Mouse (Mus musculus) liver, embryonic 15.5 days (tissue): ENCODE results near the gene Spink4. TPM values are rescaled to one million over a fixed set of nuclear protein-coding genes. Genes with fewer than 3 reads are reported as not detected.

Source experiments
- ATAC-seq: fragments of 200-750 bp; cut with Nextera tagmentation; 2 replicates; pipeline ENCODE4 v1.8.0; 2017; ENCODE audit warnings: moderate number of reproducible peaks, mild to moderate bottlenecking, moderate library complexity; ENCODE audit not compliant: insufficient read depth
- H3K27ac ChIP-seq: fragments of 300-500 bp; sonication (generic); replicated peaks from 2 replicates; pipeline ENCODE4 v1.5.1; 2015; ENCODE audit warnings: mild to moderate bottlenecking, inconsistent platforms
- H3K27me3 ChIP-seq: fragments of 300-500 bp; sonication (generic); 2 replicates; pipeline ENCODE4 v1.6.1; 2015; ENCODE audit warnings: mild to moderate bottlenecking, inconsistent platforms
- H3K36me3 ChIP-seq: fragments of 300-500 bp; sonication (generic); replicated peaks from 2 replicates; pipeline ENCODE4 v1.6.1; 2015; ENCODE audit warnings: moderate library complexity, mild to moderate bottlenecking, inconsistent platforms
- H3K4me1 ChIP-seq: fragments of 300-500 bp; sonication (generic); replicated peaks from 2 replicates; pipeline ENCODE4 v1.6.1; 2015; ENCODE audit warnings: inconsistent platforms
- H3K4me2 ChIP-seq: fragments of 300-500 bp; sonication (generic); 2 replicates; pipeline ENCODE4 v1.6.1; 2015; ENCODE audit warnings: moderate library complexity, mild to moderate bottlenecking, inconsistent platforms
- H3K4me3 ChIP-seq: fragments of 300-500 bp; sonication (generic); replicated peaks from 2 replicates; pipeline ENCODE4 v1.5.1; 2015; ENCODE audit warnings: mild to moderate bottlenecking, inconsistent platforms
- H3K9ac ChIP-seq: fragments of 300-500 bp; sonication (generic); 2 replicates; pipeline ENCODE4 v1.6.1; 2015; ENCODE audit warnings: moderate library complexity, mild to moderate bottlenecking, inconsistent platforms
- H3K9me3 ChIP-seq: fragments of 300-500 bp; sonication (generic); replicated peaks from 2 replicates; pipeline ENCODE4 v1.6.1; 2016; ENCODE audit warnings: inconsistent platforms
- WGBS: fragments of 180-500 bp; shearing (Covaris S2); methylation state at CpG from one replicate; pipeline ENCODE4 v1.1.7; 2015; ENCODE audit warnings: mixed read lengths; ENCODE audit not compliant: insufficient replicate concordance; 5-methylcytosine and 5-hydroxymethylcytosine counted together
- polyA plus RNA-seq: library from polyadenylated mRNA; unstranded; fragments of >200 nt; fragmentation: Nextera tagmentation; extraction: Ambion mirVana; gene quantifications from 2 replicates; pipeline ENCODE4 v1.2.1, GENCODE M21; 2015

The Spink4 gene
- polyA plus RNA-seq, 1 experiment from 2014 or later, result 0.96 TPM

DNA sequence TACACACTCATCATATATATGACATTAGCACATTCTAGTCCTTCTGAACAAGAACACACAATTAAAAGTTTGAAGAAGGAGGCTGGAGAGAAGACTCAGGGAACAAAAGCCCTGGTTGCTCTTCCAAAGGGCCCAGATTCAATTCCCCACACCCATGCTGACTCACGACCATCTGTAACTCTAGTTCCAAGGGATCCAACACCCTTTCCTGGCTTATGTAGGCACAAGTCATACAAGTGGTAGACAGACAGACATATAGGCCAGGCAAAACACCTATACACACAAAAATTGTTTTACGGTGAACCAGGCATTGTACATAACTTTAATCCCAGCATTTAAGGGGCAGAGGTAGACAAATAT lies 34.7 kb upstream of the Spink4 start:
- Histone ChIP-seq H3K9ac (no peak overlapping the region), H3K9me3 (no peaks in the 10 kb centered on the region), H3K4me2 (no peak overlapping the region), H3K36me3 (no peaks in the 10 kb centered on the region), H3K27ac (no peak overlapping the region), H3K4me1 (no peaks in the 10 kb centered on the region; the same call in 1 of the 2 replicates), H3K4me3 (no peak overlapping the region), H3K27me3 (no peaks in the 10 kb centered on the region)
- no peak for ATAC-seq
- 62% methylated on average over 2 of the region's 2 CpGs for WGBS

DNA sequence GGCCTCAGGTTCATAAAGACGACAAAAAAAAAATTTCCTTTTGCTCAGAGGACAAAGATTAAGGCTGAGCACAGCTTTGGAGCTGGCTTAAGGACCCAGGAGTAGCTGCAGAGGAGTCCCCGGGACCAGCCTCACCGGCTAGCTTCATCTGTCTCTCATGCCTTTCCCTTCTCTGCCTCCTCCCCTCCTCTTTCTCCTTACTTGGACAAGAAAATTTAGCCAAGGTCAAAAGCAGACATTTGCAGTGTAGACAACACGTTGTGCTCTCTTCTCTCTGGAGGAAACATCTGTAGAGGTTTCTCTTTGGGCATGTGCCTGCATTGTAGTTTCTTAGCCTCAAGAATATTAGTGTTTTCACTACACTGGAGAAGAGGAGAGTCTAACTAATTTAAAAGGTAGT lies 34.0 kb upstream of the Spink4 start:
- H3K9me3 ChIP-seq, result no peaks in the 10 kb centered on the region
- H3K9ac ChIP-seq, result no peak overlapping the region
- no peaks in the 10 kb centered on the region for H3K27me3 ChIP-seq
- WGBS, result 60% methylated on average over 4 of the region's 4 CpGs
- no peak overlapping the region for H3K27ac ChIP-seq
- no peak overlapping the region for H3K4me2 ChIP-seq
- H3K36me3 ChIP-seq, result no peaks in the 10 kb centered on the region
- H3K4me3 ChIP-seq, result no peak overlapping the region
- no peaks in the 10 kb centered on the region; the same call in 1 of the 2 replicates for H3K4me1 ChIP-seq
- no peak for ATAC-seq

DNA sequence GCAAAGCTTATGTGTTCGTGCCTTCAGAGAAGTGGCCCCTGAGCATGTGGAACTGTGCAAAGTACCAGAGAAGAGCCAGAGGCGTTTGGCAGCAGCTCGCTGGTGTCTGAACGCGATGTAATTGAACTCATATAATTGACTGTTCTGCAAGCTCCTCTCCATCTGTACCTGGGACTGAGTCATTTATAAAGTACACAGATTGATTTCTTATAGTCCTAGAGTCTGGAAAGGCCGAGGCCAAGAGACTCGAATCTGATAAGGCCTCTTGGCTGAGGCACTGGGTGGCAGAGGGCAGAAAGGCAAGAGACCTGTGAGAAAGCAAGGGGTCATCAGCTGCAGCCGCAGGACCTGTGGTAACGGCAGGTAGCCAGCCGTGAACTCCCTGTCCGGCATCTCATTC lies 31.0 kb upstream of the Spink4 start:
- WGBS, result 67% methylated on average over 11 of the region's 11 CpGs
- Histone ChIP-seq H3K9me3 (no peaks in the 10 kb centered on the region), H3K27ac (no peak overlapping the region), H3K4me3 (no peak overlapping the region), H3K4me2 (no peak overlapping the region), H3K4me1 (no peaks in the 10 kb centered on the region; the same call in 1 of the 2 replicates), H3K36me3 (no peaks in the 10 kb centered on the region), H3K27me3 (no peaks in the 10 kb centered on the region), H3K9ac (no peak overlapping the region)
- ATAC-seq, result no peak

DNA sequence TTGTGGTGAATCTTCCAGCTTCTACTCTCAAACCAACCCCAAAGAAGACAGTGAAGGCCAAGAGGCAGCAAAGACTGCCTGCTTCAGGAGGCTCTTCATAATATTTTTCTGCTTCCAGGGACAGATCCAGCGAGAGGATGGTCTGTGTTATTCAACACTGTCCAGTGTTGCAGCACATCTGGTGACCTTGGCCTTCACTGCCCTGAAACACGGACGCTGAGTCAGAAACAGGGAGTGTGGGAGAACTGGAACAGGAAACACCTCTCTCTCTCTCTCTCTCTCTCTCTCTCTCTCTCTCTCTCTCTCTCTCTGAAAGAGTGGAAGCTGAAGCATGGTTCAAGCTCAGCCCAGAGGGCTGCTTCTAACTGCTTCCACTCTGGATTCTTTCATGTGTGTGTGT lies 30.6 kb upstream of the Spink4 start:
- Histone ChIP-seq H3K4me2 (no peak overlapping the region), H3K4me1 (no peaks in the 10 kb centered on the region; the same call in 1 of the 2 replicates), H3K9ac (no peak overlapping the region), H3K27ac (no peak overlapping the region), H3K4me3 (no peak overlapping the region), H3K36me3 (no peaks in the 10 kb centered on the region), H3K9me3 (no peaks in the 10 kb centered on the region), H3K27me3 (no peaks in the 10 kb centered on the region)
- ATAC-seq, result no peak
- WGBS, result 31% methylated on average over 3 of the region's 3 CpGs

DNA sequence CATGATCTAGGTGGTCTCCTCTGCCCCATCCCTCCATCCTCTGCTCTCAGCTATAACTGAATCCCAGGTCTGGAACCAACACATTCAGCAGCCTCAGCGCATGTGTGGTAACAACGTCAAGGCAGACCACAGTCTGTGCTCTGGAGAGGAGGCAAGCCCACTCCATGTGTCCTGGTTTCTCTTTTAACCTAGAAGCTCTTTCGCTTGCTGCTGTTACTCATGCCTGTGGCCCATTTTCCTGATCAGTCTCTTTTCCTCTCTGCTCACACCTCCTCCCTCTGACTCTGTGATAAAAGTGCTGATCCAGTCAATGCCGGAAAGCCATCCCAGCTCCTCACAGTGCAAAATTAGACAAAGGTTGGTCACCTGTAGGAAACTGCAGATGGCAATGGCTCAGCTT lies 29.9 kb upstream of the Spink4 start:
- no peaks in the 10 kb centered on the region for H3K9me3 ChIP-seq
- no peaks in the 10 kb centered on the region for H3K27me3 ChIP-seq
- 68% methylated on average over 4 of the region's 4 CpGs for WGBS
- no peak overlapping the region for H3K4me2 ChIP-seq
- ATAC-seq, result no peak
- H3K4me1 ChIP-seq, result no peaks in the 10 kb centered on the region; the same call in 1 of the 2 replicates
- H3K36me3 ChIP-seq, result no peaks in the 10 kb centered on the region
- no peak overlapping the region for H3K27ac ChIP-seq
- H3K4me3 ChIP-seq, result no peak overlapping the region
- H3K9ac ChIP-seq, result no peak overlapping the region

DNA sequence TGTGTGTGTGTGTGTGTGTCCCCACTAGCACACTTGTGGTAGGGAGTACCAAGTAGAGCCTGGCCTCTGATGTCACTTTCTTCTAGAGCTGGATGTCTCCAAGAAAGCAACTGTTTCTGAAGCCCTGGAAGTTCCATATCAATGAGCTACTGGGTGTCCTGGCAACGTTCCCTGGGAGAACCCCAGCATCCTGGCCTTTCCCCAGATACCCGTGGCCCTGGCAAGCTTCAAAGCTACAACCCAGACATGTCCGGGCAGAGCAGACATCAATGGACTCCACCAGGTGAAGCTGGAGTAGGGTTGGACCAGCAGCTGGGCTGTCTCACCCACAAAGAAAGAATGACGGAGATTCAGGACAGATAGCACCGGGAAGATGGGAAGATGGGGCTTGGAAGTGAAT lies 28.6 kb upstream of the Spink4 start:
- Histone ChIP-seq H3K9me3 (no peaks in the 10 kb centered on the region), H3K27me3 (no peaks in the 10 kb centered on the region), H3K4me2 (no peak overlapping the region), H3K9ac (no peak overlapping the region), H3K4me3 (no peak overlapping the region), H3K36me3 (no peaks in the 10 kb centered on the region), H3K27ac (no peak overlapping the region), H3K4me1 (no peaks in the 10 kb centered on the region; the same call in 1 of the 2 replicates)
- no peak for ATAC-seq
- 63% methylated on average over 5 of the region's 5 CpGs for WGBS

DNA sequence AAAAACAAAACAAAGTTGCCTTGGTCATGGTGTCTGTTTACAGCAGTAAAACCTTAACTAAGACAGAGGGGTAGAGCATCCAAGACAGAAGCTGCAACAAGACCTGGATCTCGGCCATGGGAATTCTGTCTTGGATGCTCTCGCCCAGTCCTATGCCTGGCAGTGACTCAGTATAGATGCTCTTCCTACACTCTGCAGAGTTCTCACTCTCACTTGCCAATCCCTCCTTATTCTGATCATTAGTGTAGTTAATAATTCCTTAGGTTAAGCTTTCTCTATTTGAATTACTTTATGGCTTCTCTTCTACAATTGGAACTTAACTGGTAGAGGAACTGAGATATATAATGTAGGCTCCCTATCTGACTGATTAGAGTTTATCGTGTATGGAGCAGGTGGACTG lies 24.7 kb upstream of the Spink4 start:
- Histone ChIP-seq H3K36me3 (no peaks in the 10 kb centered on the region), H3K27me3 (no peaks in the 10 kb centered on the region), H3K9ac (no peak overlapping the region), H3K4me1 (peaks cover 9% of the 10 kb centered on the region), H3K4me2 (no peak overlapping the region), H3K4me3 (no peak overlapping the region), H3K27ac (no peak overlapping the region), H3K9me3 (no peaks in the 10 kb centered on the region)
- ATAC-seq, result no peak
- WGBS, result 73% methylated on average over 3 of the region's 3 CpGs

DNA sequence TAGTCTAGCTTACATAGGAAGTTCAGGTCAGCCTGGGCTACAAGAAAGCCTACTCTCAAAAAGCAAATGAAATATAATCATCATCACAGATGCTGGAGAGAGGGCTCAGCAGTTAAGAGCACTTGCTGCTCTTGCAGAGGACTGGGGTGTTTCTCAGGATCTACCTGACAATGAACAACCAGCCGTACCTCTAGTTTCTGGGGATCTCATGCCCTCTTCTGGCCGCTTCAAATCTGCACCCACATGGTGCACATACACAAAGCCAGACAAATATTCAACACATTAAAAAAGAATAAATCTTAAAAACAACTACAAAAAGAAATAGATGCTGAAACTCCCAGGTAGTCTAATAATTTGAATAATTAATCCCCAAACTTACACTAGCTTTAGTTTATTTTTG lies 24.2 kb upstream of the Spink4 start:
- Histone ChIP-seq H3K36me3 (no peaks in the 10 kb centered on the region), H3K4me3 (no peak overlapping the region), H3K4me1 (peaks cover 14% of the 10 kb centered on the region), H3K9ac (no peak overlapping the region), H3K4me2 (no peak overlapping the region), H3K27me3 (no peaks in the 10 kb centered on the region), H3K27ac (no peak overlapping the region), H3K9me3 (no peaks in the 10 kb centered on the region)
- ATAC-seq, result no peak
- 67% methylated on average over 2 of the region's 2 CpGs for WGBS

DNA sequence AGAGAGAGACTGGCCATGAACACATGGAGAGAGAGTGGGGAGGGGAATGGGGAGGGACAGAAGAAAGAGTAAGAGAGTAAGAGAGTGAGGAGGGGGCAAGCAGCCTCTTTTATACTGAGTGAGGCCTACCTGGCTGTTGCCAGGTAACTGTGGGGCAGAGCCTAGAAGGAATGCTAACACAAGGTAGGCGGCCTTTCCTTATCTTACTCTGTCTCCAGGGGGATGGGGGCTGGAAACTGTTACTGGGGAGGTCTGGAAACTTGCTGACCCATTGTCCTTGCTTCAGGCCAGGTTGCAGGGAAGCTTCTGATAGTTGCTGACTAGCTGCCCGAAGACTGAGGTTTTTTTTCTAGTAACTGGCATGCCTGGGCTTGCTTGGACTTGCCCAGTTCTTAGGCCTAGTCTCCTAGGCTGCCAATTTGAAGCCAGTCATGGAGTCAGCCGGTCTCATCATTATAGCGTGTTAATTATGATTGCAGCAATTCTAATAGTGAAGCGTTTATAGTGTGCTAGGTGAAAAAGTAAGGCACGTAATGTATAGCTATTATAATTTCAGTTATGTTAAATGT lies 21.3 kb upstream of the Spink4 start:
- Histone ChIP-seq H3K27me3 (no peaks in the 10 kb centered on the region), H3K36me3 (no peaks in the 10 kb centered on the region), H3K27ac (no peak overlapping the region), H3K4me1 (peaks cover 18% of the 10 kb centered on the region), H3K9ac (no peak overlapping the region), H3K4me3 (no peak overlapping the region), H3K9me3 (no peaks in the 10 kb centered on the region), H3K4me2 (no peak overlapping the region)
- 76% methylated on average over 6 of the region's 6 CpGs for WGBS
- no peak for ATAC-seq

DNA sequence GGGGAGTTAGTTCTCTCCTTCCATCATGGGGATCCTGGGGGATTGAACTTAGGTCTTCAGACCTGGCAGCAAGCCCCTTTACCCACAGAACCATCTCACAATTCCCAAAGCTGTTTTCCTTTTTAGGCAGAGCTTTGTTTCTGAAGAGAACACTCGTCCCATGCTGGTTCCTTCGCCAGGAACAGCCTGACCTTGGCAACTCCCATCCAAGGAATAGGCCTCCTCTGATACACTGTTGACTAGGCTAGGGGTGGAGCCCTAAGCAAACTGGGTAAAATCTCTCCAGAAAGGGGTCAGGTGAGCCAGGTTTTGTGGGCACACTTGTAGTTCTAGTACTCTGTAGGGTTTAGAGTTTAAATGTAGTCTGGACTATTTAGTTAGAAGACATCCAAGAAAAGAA lies 20.6 kb upstream of the Spink4 start:
- H3K9me3 ChIP-seq, result no peaks in the 10 kb centered on the region
- no peak overlapping the region for H3K9ac ChIP-seq
- no peaks in the 10 kb centered on the region for H3K27me3 ChIP-seq
- peaks cover 18% of the 10 kb centered on the region for H3K4me1 ChIP-seq
- no peaks in the 10 kb centered on the region for H3K36me3 ChIP-seq
- H3K4me2 ChIP-seq, result no peak overlapping the region
- WGBS, result 57% methylated on average over 2 of the region's 2 CpGs
- no peak for ATAC-seq
- H3K27ac ChIP-seq, result no peak overlapping the region
- H3K4me3 ChIP-seq, result no peak overlapping the region

DNA sequence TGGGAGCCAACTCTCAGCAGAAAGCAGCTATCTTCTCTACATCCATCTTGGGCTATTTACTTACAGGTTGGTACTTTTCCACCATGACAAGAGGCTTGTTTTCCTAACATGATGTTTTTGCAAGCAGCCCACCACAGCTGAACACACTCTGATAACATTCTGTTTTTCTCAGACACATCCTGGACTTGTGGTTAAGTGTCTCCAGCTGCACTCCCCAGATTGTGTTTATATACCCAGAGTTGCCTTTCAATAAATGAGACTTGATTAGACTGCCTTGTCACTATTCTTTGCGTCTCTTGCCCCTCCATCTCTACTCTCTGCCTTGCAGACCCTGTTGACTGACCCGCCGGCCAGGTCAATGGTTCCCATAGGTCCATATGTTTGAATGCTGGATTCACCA lies 19.8 kb upstream of the Spink4 start:
- 60% methylated on average over 3 of the region's 3 CpGs for WGBS
- Histone ChIP-seq H3K4me1 (peaks cover 18% of the 10 kb centered on the region), H3K4me3 (no peak overlapping the region), H3K27me3 (no peaks in the 10 kb centered on the region), H3K27ac (peak overlapping the region; percentile 43; the same call in 1 of the 2 replicates), H3K9me3 (no peaks in the 10 kb centered on the region), H3K36me3 (no peaks in the 10 kb centered on the region), H3K4me2 (no peak overlapping the region), H3K9ac (no peak overlapping the region)
- ATAC-seq, result peak; percentile 64

DNA sequence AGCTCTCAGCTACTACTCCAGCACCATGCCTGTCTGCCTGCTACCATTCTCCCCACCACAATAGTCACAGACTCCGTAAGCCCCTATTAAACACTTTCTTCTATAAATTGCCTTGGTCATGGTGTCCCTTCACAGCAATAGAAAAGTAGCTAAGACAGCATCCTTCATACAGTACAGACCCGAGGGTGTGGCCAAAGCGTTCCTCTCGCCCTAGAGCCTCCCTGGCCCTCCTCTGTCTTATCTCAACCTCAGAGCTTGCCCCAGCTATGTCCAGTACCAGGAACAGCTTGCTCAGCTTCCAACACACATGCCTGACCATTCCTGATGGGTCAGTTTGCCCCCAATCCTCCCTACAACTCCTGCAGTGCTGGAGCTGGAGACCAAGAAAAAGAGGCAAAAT lies 19.2 kb upstream of the Spink4 start:
- peak overlapping the region; percentile 43 for H3K27ac ChIP-seq
- WGBS, result 45% methylated on average over 4 of the region's 4 CpGs

More for the DNA sequence above, 19.2 kb upstream of the Spink4 start:
- H3K9me3 ChIP-seq, result no peaks in the 10 kb centered on the region
- peaks cover 18% of the 10 kb centered on the region for H3K4me1 ChIP-seq
- no peak overlapping the region for H3K4me3 ChIP-seq
- H3K4me2 ChIP-seq, result no peak overlapping the region
- no peaks in the 10 kb centered on the region for H3K36me3 ChIP-seq
- H3K27me3 ChIP-seq, result no peaks in the 10 kb centered on the region
- no peak overlapping the region for H3K9ac ChIP-seq
- ATAC-seq, result peak; percentile 72
